Mouse (Mus musculus): ENCODE data around the gene Mybpc2. TPM values are rescaled to one million over a fixed set of nuclear protein-coding genes. Genes with fewer than 3 reads are reported as not detected.

The Mybpc2 gene
- total RNA-seq, 2 experiments from 2014 or later: 16.0 to 22.8 TPM

DNA sequence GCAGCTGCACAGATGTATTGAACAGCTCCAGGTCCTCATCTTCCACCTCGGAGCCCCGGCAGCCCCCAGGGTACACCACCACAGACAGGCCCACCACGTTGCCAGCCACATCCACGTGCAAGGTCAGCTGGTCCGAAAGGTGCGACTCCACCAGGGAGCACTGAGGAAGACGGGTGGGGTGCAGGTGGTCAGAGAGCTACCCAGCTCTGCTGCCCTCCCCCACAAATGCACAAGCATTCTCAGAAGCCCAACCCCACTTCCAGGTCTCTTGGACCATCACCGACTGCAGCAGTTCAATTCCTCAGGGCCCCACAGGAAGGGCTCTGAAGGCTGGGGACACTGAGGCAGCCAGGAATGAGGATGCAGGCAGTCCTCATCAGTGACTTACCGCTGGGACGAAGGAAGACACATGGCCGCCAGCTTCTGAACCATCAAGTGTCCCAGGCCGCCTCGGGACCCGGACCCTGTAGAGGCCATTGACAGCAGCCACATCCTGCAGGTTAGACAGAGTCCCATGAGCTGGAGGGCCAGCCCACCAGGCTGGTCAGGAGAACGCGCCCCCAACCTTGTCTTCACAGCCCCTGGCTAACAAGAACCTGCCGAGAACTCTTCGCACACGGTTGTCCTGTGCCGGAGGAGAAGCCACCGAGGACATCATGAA, 32.2 kb downstream of the Mybpc2 start:
- intact Hi-C loops (cut with DNase I): no loop called here
- DNase-seq (ENCODE audit: low spot score): no peak

DNA sequence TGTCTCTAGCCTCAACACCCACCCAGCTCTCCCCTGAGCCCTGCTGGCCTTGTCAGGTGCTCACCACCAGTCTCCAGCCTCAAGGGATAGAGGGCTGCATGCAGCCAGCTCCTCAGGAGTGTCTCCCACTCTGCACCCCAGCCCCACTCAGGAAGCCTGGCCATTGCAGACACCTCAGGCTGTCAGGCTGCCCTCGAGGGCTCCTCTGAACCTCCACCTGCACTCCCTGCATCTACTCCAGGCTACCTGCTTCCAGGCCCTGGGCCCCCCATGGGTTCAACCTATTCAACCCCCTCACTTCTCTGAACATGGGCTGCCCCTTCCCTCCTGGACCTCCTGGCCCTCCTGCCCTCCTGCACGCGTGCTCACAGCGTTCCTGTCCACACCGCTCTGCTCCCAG, 33.1 kb downstream of the Mybpc2 start:
- intact Hi-C loops (cut with DNase I): no loop called here
- DNase-seq (ENCODE audit: low spot score): no peak

DNA sequence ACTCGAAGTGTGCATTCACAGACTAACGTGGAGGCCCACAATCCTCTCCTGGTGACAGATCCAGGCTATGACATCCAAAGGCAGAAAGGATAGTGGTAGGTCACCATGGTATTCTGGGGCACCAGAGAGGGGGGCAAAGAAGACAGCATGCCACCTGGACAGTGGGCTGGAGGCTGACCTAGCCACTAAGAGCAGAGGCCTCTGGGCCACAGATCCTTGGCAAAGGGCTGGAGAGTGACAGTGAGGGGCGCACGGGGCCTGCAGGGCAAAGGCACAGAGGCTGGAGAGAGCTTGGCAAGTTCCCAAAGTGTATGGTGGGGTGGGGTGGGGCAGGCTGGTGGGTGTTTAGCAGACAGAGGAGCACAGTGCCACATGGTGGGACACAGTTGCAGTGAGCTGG, 34.2 kb downstream of the Mybpc2 start:
- intact Hi-C loops (cut with DNase I): no loop called here
- DNase-seq (ENCODE audit: low spot score): no peak

DNA sequence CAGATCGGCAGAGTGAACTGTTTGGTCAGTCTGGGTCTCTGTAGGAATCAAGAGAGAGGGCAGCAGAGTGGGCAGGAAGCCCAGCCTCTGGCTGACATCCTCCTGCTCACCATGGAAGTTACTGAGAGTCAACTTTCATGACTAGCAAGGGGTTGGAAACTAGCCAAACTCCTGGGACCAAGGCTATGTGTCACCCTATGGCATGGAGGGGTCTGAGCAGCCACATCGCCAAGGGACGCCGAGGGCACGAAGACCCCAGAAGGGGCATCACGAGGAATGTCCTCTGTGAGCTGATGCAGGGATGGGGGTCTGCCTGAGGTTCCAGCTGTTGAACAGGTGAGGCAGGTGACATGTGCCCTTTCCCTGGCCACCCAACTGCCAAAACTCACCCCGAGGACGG, 35.9 kb downstream of the Mybpc2 start:
- intact Hi-C loops (cut with DNase I): loop anchor here (5.0 kb wide), 1 partner anchor 86 kb away; no protein-coding TSS in a partner anchor

DNA sequence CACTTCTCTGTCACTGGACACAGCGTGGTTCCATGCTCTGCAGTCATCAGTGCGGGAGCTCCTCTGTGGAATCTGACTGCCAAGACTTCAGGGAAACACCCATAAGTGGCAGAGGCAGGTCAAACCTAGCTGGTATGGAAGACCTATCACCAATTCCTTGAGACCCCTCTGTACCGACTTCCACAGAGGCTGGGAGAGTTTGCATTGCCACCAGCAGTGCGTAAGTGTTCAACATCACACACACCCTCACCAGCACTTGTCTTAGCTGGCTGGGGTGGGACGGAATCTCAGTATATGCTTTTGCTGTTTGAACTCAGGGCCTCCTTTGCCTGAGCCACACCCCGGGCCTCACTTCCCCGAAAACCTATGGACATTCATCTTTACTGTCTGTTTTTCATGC, 36.5 kb downstream of the Mybpc2 start:
- intact Hi-C loops (cut with DNase I): loop anchor here (5.0 kb wide), 1 partner anchor 86 kb away; no protein-coding TSS in a partner anchor
- DNase-seq (ENCODE audit: low spot score): no peak

More for the DNA sequence above, 35.9 kb downstream of the Mybpc2 start:
- DNase-seq (ENCODE audit: low spot score): no peak

DNA sequence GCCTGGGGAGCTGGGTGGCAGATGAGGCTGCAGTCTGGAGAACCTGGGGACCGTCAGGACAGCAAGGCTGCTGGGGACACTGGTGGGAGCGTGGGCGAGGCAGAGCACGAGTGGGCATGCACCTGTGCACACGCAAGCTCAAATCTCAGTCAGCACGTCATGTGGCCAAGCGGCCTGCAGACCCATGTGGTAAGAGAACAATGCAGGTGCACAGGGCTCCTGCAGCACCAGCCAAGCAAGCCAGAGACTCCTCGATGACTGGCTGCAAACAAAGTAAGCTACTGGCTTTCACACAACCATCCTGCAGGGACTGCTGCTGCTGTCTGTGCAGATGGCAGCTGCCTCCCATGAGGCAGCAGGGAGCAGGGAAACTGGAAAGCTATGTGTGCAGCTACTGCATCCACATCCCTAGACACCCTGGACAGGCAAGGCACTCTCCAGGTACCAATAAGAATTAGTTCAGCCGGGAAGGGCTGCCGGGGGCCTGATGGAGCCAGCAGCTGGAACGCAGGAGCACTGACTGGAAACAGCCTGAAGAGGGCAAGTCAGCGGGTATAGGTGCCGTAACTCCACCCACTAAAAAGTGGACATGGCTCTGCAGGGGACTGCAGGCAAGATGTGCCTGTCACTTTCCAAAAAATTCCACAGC, 37.4 kb downstream of the Mybpc2 start:
- no peak for DNase-seq (ENCODE audit: low spot score)
- intact Hi-C loops (cut with DNase I): loop anchor here (5.0 kb wide), 1 partner anchor 85 kb away; no protein-coding TSS in a partner anchor

DNA sequence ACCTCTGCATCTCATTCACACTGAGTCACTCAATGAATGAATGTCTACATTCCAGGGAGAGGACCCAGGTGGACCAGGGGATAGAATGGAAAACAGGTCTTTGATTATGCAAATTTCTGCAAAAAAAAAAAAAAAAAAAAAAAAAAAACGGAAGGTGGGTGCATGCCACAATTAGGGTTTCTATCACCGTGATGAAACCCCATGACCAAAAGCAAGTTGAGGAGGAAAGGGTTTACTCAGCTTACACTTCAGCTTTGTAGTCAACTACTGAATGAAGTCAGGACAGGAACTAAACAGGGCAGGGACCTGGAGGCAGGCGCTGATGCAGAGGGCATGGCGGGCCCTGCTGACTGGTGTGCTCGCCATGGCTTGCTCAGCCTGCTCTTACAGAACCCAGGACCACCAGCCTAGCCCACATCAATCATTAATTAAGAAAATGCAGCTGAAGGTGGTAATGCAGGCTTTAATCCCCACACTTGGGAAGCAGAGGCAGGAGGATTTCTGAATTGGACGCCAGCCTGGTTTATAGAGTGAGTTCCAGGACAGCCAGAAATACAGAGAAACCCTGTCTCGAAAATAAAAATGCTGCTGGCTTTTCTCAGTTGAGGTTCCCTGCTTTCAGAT, 38.8 kb downstream of the Mybpc2 start:
- intact Hi-C loops (cut with DNase I): loop anchor here (2.0 to 5.0 kb wide), 2 partner anchors 83 to 223 kb away; no protein-coding TSS in a partner anchor
- no peak for DNase-seq (ENCODE audit: low spot score)

DNA sequence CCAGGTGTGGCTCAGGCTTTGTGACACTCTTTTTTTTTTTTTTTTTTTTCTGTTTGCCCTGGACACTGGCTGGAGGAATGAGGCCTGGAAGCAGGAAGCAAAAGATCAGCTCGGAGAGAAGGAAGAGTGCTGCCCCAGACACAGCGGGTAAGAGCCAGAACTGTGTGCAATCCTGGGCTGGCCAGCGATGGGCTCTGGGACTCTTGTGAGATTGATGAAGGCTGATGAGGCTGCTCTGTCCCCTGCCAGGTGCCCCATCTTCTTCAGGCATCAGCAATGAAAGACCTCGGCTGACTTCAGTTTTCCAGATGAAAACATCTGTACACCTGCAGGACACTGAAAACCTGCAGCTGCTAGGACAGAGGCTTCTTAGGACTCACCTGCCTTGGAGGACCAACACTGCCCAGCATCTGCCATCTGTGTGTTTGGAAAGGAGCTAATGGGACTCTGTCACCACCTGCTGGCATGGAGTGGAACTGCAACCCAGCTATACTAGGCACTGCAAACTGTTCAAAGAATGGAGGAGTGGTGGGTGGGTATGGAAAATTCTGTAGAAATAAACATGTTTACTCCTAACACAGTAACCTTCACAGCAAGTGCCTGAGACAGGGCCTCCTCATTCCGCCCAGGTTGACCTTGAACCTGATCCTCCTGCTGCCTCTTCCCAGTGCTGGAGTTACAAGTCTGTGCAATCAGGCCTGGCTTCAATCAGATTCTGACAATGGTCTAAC, 39.5 kb downstream of the Mybpc2 start:
- no peak for DNase-seq (ENCODE audit: low spot score)
- intact Hi-C loops (cut with DNase I): loop anchor here (2.0 to 5.0 kb wide), 2 partner anchors 83 to 222 kb away; no protein-coding TSS in a partner anchor

DNA sequence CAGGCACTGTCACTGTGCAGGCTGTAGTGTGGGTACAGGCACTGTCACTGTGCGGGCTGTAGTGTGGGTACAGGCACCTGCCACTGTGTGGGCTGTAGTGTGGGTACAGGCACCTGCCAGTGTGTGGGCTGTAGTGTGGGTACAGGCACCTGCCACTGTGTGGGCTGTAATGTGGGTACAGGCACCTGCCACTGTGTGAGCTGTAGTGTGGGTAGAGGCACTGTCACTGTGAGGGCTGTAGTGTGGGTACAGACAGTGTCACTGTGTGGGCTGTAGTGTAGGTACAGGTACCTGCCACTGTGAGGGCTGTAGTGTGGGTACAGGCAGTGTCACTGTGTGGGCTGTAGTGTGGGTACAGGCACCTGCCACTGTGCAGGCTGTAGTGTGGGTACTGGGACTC, 40.3 kb downstream of the Mybpc2 start:
- DNase-seq (ENCODE audit: low spot score): no peak
- intact Hi-C loops (cut with DNase I): loop anchor here (2.0 kb wide), 1 partner anchor 221 kb away; no protein-coding TSS in a partner anchor

DNA sequence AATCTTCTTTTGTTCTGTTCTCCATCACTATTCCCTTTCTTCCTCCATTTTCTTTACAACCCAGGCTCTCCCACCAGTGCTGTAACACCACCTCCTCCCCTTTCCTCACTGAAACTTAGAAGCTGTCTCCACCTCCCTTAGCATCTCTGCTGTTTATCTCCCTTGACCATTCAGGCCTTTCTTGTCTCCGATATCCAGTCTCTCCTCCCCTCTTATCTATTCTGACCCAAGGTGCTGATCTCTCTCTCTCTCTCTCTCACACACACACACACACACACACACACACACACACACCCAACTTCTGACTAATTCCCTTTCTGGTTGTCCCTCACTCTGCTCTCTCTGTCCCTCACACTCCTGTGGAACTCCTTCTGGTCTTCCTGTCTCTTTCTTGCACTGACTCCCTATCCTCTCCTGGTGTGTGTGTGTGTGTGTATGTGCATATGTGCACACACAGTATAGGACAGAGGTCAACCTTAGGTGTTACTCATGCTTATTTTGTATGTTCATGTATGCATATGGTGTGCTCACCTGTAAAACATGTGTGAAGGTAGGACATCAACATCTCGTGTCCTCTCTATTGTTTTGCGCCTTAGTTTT, 41.5 kb downstream of the Mybpc2 start:
- no peak for DNase-seq (ENCODE audit: low spot score)
- intact Hi-C loops (cut with DNase I): no loop called here

DNA sequence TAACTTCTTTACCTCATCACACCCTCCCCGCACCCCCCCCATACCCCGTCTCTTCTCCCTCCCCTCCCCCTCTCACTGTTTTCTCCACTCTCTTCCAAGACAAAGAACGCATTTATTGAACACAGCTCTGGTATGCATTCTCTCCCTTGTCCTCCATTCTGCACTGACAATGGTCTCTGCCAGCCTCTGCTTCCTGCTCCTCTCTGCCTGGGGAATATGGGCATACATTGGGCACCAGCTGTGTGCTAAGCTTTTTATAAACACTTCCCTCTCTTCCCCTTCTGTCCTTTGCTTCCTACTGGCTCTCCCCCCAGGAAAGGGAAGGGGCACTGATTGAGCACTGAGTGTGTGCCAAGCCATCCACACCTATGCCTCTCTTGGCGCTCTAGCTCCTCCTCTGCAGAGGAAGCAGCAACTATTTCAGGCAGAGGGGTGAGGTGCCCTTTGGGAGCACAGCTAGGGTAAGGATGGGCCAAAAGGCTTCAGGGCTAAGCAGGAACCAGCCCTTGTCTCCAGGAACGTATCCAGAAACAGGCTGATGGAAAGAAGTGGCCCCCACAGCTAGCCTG, 49.3 kb downstream of the Mybpc2 start:
- no peak for DNase-seq (ENCODE audit: low spot score)
- intact Hi-C loops (cut with DNase I): no loop called here

DNA sequence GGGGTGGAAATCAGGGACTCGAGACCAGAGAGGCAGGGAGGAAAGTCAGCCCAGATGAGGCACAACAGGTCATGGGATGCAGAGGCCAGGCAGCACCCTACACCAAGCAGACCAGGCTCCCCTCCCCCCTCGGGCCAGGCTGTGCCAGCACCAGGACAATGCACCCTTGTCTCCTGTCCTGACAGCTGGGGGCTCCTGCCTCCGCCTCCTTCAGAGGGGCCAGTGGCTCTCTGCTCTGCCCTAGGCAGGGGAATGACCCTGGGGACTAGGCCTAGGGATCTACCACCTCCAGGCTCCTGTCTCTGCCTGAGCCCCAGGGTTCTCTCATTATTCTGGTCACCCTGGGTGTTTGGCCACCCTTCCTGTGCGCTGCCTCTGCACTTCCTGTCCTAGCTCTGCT, 50.0 kb downstream of the Mybpc2 start:
- peak; percentile 58 for DNase-seq (ENCODE audit: low spot score)
- intact Hi-C loops (cut with DNase I): no loop called here

DNA sequence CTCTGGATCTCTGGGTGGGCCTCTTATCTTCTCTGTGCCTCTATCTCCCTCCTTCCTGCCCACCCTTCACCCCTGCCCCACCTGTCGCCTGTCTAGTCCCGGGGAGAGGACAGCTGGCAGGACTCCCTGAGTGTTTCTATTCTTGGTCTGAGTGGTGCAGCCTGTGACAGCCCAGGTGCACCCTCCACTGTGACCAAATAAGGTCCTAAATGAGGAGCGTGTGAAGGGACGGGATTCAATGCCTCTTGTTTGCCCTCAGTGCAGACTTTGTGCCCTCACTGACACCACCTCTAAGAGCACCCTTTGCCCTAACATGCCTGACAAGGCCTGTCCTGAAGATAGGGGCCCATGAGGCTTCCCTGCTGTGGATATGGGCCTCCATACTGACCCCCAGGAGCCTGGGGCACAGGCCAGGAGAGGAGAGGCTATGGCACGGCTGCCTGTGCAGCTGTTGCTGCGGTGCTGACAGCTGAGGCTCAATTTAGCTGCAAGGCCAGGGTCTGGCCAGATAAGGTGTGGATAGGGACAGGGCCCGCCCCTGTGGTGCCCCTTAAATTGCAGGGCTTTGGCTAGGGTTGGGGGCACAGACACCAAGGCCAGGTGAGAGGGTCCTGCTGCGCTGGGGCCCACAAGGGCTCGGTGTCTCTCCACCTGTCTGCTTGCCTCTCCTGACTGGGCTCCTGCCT, 51.4 kb downstream of the Mybpc2 start:
- peak; percentile 54 for DNase-seq (ENCODE audit: low spot score)
- intact Hi-C loops (cut with DNase I): no loop called here

DNA sequence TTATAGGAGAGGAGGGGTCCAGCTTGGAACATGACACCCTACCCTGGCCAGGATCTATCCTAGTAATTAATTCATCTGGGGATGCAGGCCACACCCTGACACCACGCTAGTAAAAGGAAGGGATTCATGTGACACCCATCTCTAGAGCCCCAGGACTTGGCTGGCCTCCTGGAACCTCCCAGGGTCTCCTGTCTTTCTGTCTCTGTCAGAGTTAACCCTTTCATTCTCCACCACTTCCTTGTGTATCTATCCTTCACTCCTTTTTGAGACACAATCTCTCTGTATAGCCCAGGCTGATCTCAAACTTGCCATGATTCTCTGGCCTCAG, 51.9 kb downstream of the Mybpc2 start:
- no peak for DNase-seq (ENCODE audit: low spot score)
- intact Hi-C loops (cut with DNase I): no loop called here

DNA sequence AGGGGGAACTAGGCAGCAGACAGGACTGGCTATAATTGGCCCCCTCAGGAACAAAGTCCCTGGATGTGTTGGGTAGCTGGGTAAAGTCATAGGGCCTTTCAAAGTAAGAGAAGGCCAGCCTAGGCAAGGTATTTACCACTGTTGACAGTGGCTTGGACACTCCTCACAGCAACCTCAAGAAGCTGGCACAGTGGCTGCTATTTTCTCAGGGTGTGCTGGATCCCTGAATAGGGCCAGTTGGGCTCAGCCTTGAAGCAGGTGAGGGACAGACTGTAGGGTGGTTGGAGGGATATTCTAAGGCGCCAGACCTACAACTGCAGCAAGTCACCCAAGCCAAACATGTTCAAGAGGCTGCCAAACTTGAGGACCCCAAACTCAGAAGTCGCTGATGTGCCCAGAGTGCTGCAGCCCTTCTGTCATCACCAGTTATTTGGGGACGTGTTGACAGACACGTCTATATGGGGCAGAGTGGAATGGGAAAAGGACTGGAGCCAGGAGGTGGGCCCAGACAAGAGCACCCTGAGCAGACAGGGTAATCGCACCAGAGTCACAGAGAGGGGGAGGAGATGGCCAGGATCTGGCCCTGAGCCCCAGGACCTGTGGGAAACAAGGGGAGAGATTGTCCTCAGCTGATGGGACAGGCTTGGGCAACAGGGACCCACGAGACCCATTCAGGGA, 52.4 kb downstream of the Mybpc2 start:
- DNase-seq (ENCODE audit: low spot score): peak; percentile 50
- intact Hi-C loops (cut with DNase I): no loop called here

DNA sequence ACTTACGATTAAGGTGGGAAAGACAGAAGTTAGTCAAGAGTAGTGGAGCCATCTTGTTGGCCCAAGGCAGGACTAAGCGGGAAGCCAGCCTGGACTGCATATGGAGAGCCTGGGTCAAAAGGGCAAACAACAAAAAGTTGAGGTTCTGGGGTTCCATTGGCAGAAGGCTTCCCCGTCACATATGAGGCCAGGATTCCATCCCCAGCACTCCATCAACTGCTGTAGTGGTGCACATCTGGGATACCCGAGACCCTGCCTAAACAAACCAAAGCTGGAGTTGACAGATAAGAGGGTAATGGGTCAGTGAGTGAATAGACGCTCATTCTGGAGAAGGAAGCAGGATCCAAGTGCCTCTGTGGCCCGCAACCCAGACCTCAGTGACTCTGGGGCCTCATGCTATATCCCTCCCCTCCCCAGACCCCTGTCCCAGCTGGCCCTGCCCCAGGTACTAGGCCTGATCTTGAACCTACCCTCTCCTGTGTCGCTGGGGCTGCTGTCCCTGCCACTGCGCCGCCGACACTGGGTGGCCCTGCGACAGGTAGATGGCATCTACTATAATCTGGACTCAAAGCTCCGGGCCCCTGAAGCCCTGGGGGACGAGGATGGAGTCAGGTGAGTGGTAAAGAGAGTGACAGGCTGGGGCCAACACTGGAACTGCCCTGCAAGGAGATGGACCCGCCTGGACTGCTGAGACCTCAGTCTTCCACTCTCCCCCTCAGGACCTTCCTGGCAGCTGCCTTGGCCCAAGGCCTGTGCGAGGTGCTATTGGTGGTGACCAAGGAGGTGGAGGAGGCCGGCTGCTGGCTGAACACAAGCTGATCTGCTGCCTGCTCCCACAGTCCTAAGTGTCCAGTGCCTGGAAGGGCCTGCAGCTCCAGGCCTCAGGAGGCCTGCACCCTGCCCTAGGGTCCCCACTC, 53.5 kb downstream of the Mybpc2 start:
- intact Hi-C loops (cut with DNase I): no loop called here
- DNase-seq (ENCODE audit: low spot score): no peak
